Mouse (Mus musculus) heart, embryonic 13.5 days (tissue): ENCODE measurements at regions not wholly inside any gene's neighbourhood (a gene's known extent, or its start where the extent isn't known, plus 50 kb on each side); places are given as distances from the start of the nearest gene placed in this dataset.

ENCODE experiments used
- ATAC-seq: fragments of 200-750 bp; cut with Nextera tagmentation; 2 replicates; pipeline ENCODE4 v1.8.0; 2017; ENCODE audit warnings: moderate TSS enrichment; ENCODE audit not compliant: insufficient number of reproducible peaks, low FRiP score, low TSS enrichment; ENCODE audit errors: extremely low read depth
- H3K27ac ChIP-seq: fragments of 300-500 bp; sonication (generic); replicated peaks from 2 replicates; pipeline ENCODE4 v1.5.1; 2015; ENCODE audit warnings: moderate library complexity, mild to moderate bottlenecking, inconsistent platforms
- H3K27me3 ChIP-seq: fragments of 300-500 bp; sonication (generic); replicated peaks from 2 replicates; pipeline ENCODE4 v1.6.1; 2015; ENCODE audit warnings: mild to moderate bottlenecking, inconsistent platforms
- H3K36me3 ChIP-seq: fragments of 300-500 bp; sonication (generic); 2 replicates; pipeline ENCODE4 v1.6.1; 2015; ENCODE audit warnings: mild to moderate bottlenecking, inconsistent platforms
- H3K4me1 ChIP-seq: fragments of 300-500 bp; sonication (generic); 2 replicates; pipeline ENCODE4 v1.6.1; 2015; ENCODE audit warnings: inconsistent platforms
- H3K4me2 ChIP-seq: fragments of 300-500 bp; sonication (generic); 2 replicates; pipeline ENCODE4 v1.6.1; 2015; ENCODE audit warnings: inconsistent platforms, mild to moderate bottlenecking, moderate library complexity
- H3K4me3 ChIP-seq: fragments of 300-500 bp; sonication (generic); 2 replicates; pipeline ENCODE4 v1.5.1; 2015; ENCODE audit warnings: moderate library complexity, mild to moderate bottlenecking, inconsistent platforms
- H3K9ac ChIP-seq: fragments of 300-500 bp; sonication (generic); 2 replicates; pipeline ENCODE4 v1.6.1; 2015; ENCODE audit warnings: inconsistent platforms, mild to moderate bottlenecking, moderate library complexity
- H3K9me3 ChIP-seq: fragments of 300-500 bp; sonication (generic); 2 replicates; pipeline ENCODE4 v1.6.1; 2016; ENCODE audit warnings: inconsistent platforms
- WGBS: fragments of 180-500 bp; shearing (Covaris S2); methylation state at CpG from one replicate; pipeline ENCODE4 v1.1.7; 2015; ENCODE audit warnings: mixed read lengths; 5-methylcytosine and 5-hydroxymethylcytosine counted together

DNA sequence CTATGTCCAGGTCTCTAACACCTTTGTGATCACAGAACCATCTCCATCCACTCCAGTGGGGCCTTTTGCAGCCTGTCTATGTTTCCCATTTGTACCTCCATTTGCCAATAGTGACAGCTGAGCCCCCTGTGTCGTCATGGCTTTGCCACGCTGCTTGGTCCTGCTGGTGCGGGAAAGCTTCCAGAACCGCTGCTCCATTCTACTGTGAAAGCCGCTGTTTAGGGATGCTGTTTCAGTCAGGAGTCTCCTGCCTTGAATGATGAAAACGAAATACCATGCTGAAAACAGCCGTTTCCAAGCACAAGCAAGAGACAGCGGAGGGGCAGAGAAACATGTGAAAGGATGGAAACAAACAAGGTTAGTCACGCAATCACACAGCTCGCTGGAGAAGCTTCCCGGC is 410.4 kb downstream of the Glrx3 start:
- no peak overlapping the region for H3K9ac ChIP-seq
- no peak overlapping the region for H3K4me3 ChIP-seq
- 0 out of 2 replicates have a peak, but pooled peaks cover 3% of the 10 kb centered on the region for H3K27me3 ChIP-seq
- H3K4me1 ChIP-seq: no peaks in the 10 kb centered on the region
- H3K4me2 ChIP-seq: no peak overlapping the region
- ATAC-seq: no peak
- no peaks in the 10 kb centered on the region for H3K9me3 ChIP-seq
- H3K27ac ChIP-seq: no peak overlapping the region
- no peaks in the 10 kb centered on the region for H3K36me3 ChIP-seq
- WGBS: 79% methylated on average over 11 of the region's 11 CpGs

DNA sequence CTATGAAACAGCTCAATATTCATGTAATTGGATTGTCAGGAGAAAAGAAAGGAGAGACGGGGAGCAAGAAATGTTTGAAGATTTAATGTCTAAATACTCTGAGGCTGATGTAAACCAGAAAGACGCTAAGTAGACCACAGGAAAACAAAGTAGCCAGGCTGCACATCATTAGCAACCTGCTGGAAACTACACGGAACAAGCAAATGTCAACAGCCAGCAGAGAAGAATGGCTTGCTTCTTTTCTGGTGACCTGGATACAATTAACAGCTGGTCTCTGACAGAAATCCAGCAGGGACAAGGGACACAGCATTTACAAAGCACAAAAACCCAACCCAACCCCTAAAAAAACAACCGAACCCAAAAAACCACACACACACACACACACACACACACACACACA is 413.6 kb downstream of the Glrx3 start:
- Histone ChIP-seq H3K4me3 (no peak overlapping the region), H3K4me1 (no peaks in the 10 kb centered on the region), H3K27ac (no peak overlapping the region), H3K9me3 (no peaks in the 10 kb centered on the region), H3K27me3 (0 out of 2 replicates have a peak, but pooled peaks cover 3% of the 10 kb centered on the region), H3K4me2 (no peak overlapping the region), H3K9ac (no peak overlapping the region), H3K36me3 (no peaks in the 10 kb centered on the region)
- no peak for ATAC-seq
- WGBS: 50% methylated on average over 4 of the region's 4 CpGs

DNA sequence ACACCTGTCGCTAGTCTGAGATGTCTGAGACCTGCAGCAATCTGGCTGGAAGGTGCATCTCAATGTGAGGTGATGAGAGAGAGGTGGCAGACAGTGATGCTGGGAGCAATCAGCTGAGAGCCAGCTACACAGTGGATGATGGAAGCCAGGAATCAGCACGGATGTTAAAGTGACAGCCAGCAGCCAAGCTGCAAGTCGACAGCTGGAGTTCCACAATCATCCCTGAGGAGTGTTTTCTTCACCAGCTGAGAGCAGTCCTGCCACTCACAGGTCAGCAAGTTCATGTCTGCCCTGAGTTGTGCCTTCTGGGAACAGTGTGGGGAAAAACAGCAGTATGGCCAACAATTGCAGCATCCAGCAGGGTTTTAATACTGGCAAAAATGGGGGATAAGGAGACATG is 422.3 kb downstream of the Glrx3 start:
- no peak for ATAC-seq
- H3K4me2 ChIP-seq: no peak overlapping the region
- H3K4me3 ChIP-seq: no peak overlapping the region
- WGBS: 19% methylated on average over 3 of the region's 3 CpGs
- H3K36me3 ChIP-seq: no peaks in the 10 kb centered on the region
- peaks cover 20% of the 10 kb centered on the region for H3K27me3 ChIP-seq
- H3K9me3 ChIP-seq: no peaks in the 10 kb centered on the region
- H3K9ac ChIP-seq: no peak overlapping the region
- no peaks in the 10 kb centered on the region; the same call in 1 of the 2 replicates for H3K4me1 ChIP-seq
- H3K27ac ChIP-seq: no peak overlapping the region

DNA sequence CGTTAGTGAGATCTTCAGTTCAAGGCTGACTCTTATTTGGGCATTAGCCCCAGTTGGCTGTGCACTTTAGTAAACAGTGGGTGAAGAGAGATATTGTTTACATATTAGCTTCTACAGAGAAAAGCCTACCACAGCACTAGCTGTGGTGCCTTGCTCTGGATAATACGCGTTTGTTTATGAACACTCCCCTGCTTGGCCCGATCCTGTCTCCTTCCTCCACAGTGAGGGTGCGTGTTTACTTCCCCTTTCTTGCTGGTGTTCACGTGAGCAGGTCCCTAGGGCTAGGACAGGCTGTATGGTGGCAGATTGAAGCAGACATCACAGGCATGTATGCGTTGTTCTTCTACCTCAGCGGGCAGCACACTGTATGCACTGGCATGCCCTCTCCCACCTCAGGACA is 423.1 kb downstream of the Glrx3 start:
- Histone ChIP-seq H3K9ac (no peak overlapping the region), H3K4me1 (no peaks in the 10 kb centered on the region; the same call in 1 of the 2 replicates), H3K27me3 (peaks cover 20% of the 10 kb centered on the region), H3K27ac (no peak overlapping the region), H3K4me2 (no peak overlapping the region), H3K9me3 (no peaks in the 10 kb centered on the region), H3K4me3 (no peak overlapping the region), H3K36me3 (no peaks in the 10 kb centered on the region)
- ATAC-seq: no peak
- 66% methylated on average over 8 of the region's 8 CpGs for WGBS

DNA sequence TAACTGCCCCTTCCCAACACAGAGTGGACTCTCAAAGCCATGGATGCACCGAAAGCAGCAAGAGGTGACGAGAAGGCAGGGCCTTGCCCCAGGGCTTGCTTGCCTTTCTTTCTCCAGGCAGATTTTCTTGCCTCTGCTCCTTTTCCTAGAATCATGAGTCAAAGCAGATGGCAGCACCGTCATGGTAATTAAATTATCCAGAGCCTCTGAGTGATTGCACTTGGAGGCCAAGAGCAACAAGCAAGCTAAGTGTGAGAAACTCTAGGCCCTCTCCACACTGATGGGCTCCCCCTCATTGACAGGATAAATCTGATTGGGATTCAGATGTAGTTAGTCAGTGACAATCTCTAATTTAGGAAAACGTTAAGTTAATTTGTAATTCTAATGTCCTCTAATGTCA is 427.5 kb downstream of the Glrx3 start:
- Histone ChIP-seq H3K4me3 (no peak overlapping the region), H3K9ac (no peak overlapping the region), H3K4me1 (no peaks in the 10 kb centered on the region), H3K4me2 (no peak overlapping the region), H3K27ac (no peak overlapping the region), H3K27me3 (peaks cover 11% of the 10 kb centered on the region; the same call in 1 of the 2 replicates), H3K36me3 (no peaks in the 10 kb centered on the region), H3K9me3 (no peaks in the 10 kb centered on the region)
- WGBS: 61% methylated on average over 4 of the region's 4 CpGs
- ATAC-seq: no peak

DNA sequence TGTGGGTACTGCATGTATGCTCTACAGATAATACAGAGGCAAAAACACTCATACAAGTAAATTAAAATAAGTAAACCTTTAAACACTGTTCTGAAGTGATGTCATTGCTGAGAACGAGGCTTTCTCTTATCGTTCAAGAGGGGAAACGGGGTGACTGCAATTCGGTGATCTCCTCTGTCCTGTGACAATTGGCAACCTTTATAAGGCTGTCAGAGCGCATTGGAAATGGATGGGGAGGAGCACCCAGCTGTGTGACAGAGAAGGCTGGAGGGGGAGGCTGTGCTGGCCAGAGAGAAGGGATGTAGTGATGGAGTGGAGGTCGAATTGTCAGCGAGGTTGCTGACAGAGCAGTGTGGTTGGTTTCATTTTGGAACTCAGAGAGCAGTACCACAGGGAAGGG is 428.0 kb downstream of the Glrx3 start:
- Histone ChIP-seq H3K9ac (no peak overlapping the region), H3K4me1 (no peaks in the 10 kb centered on the region), H3K4me2 (no peak overlapping the region), H3K27me3 (peaks cover 11% of the 10 kb centered on the region; the same call in 1 of the 2 replicates), H3K9me3 (no peaks in the 10 kb centered on the region), H3K27ac (no peak overlapping the region), H3K4me3 (no peak overlapping the region), H3K36me3 (no peaks in the 10 kb centered on the region)
- ATAC-seq: no peak
- 54% methylated on average over 7 of the region's 7 CpGs for WGBS

DNA sequence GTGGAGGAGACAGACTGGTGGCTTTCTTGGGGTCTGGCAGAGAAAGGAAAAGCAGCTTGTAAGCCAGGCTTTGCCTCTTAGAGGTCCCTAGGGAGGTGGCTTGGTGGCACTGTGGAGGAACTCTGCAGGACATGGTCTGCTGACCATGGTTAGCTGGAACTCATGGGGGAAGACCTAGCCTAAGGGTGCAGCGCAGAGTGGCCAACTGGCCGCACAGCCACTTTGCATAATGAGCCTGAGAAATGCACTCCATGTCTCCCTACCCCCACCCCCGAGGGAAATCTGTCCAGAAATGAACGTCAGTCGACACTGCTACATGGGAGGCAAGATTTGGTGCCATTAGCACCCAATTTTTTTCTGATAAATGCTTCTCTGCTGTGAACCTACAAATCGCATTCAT is 429.5 kb downstream of the Glrx3 start:
- H3K4me3 ChIP-seq: no peak overlapping the region
- H3K4me1 ChIP-seq: no peaks in the 10 kb centered on the region
- no peaks in the 10 kb centered on the region for H3K9me3 ChIP-seq
- no peak overlapping the region for H3K4me2 ChIP-seq
- peaks cover 7% of the 10 kb centered on the region; the same call in 1 of the 2 replicates for H3K27me3 ChIP-seq
- WGBS: 73% methylated on average over 6 of the region's 6 CpGs
- H3K9ac ChIP-seq: no peak overlapping the region
- ATAC-seq: no peak
- no peak overlapping the region for H3K27ac ChIP-seq
- H3K36me3 ChIP-seq: no peaks in the 10 kb centered on the region

DNA sequence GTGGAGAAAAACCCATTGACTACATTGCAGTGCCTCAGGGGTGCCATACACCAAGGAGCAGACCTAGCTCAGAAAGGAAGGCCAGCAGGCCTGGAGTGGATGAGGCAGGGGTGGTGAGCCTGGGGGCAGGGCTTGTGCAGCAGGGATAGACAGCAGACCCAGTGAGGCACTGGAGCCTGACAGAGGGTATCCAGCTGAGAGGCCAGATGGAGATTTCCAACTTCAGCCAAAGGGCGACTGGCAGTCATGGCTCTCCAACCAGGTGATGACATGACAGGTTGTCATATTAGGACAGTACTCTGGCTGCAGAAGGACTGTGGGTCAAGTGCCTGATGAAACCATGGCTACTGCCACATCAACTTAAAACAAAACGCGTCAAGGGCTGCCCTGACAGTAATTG is 431.1 kb downstream of the Glrx3 start:
- Histone ChIP-seq H3K4me1 (no peaks in the 10 kb centered on the region), H3K36me3 (no peaks in the 10 kb centered on the region), H3K9me3 (no peaks in the 10 kb centered on the region), H3K4me3 (no peak overlapping the region), H3K4me2 (no peak overlapping the region), H3K27ac (no peak overlapping the region), H3K9ac (no peak overlapping the region), H3K27me3 (no peaks in the 10 kb centered on the region)
- ATAC-seq: no peak
- WGBS: 61% methylated on average over 3 of the region's 3 CpGs

DNA sequence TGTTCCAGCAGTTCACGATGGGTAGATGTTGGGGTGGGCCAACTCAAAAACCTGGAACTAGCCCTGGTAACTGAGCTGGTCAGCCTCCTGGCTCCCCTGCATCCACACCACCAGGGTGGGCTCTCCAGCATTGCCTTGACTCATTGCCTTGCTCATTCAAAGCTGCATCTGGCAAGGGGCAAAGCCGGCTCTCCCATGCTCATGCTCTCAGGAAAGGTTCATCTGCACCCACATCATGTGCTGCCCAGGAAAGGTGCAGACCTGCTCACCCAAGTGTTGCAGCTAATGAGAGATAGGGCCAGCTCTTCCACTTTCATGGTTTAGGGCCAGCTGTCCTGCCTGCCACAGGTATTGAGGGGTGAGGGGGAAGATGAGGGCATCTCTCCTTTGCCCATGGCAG is 437.9 kb downstream of the Glrx3 start:
- WGBS: 71% methylated on average over 2 of the region's 2 CpGs
- Histone ChIP-seq H3K36me3 (no peaks in the 10 kb centered on the region), H3K9me3 (peaks cover 5% of the 10 kb centered on the region; the same call in 1 of the 2 replicates), H3K4me2 (no peak overlapping the region), H3K4me3 (no peak overlapping the region), H3K27ac (no peak overlapping the region), H3K4me1 (no peaks in the 10 kb centered on the region), H3K9ac (no peak overlapping the region), H3K27me3 (no peaks in the 10 kb centered on the region)
- ATAC-seq: no peak

DNA sequence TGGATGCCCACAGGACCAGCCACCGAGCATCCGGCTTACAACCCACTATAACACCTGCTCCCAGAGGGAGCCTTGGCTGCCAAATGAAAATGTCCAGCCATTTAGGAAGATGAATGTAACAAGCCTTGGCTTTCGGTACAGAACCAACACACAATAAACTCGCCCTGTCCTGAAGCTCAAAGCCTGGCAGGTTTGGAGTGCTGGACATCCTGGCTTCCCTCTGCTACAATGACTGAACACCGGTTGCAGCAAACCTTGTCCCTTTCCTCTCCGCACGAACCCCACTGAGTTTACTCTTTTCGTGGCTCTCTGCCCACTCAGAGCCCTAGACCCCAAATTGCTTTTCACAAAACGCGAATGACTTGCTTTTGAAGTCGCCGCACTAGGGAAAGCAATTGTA is 441.9 kb downstream of the Glrx3 start:
- H3K27ac ChIP-seq: no peak overlapping the region
- H3K36me3 ChIP-seq: no peaks in the 10 kb centered on the region
- H3K9me3 ChIP-seq: peaks cover 3% of the 10 kb centered on the region; the same call in 1 of the 2 replicates
- no peak overlapping the region for H3K4me3 ChIP-seq
- no peak overlapping the region for H3K4me2 ChIP-seq
- H3K27me3 ChIP-seq: no peaks in the 10 kb centered on the region
- no peaks in the 10 kb centered on the region for H3K4me1 ChIP-seq
- H3K9ac ChIP-seq: no peak overlapping the region
- 81% methylated on average over 12 of the region's 12 CpGs for WGBS
- ATAC-seq: no peak

DNA sequence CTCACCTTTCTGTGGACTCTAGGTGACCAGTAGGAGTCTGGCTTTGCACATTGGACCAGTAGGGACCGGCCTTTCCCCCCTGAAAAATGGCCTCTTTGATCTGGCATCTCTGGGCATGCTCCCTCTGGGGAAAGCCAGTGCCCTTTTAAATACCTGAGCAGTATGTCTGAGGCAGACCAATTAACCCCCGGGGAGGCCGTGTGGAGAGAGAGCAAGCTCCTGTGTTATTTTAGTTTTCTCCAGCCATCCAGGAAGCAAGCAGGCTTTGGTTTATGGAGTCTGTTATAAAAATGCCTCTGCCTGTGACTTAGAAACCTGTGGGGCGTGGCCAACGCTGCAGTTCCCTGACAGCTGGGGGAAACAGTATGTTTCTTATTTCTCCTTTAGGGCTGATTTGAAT is 445.5 kb downstream of the Glrx3 start:
- no peak for ATAC-seq
- no peak overlapping the region for H3K27ac ChIP-seq
- no peaks in the 10 kb centered on the region for H3K9me3 ChIP-seq
- H3K4me3 ChIP-seq: no peak overlapping the region
- no peak overlapping the region for H3K4me2 ChIP-seq
- H3K9ac ChIP-seq: no peak overlapping the region
- H3K36me3 ChIP-seq: no peaks in the 10 kb centered on the region
- 51% methylated on average over 5 of the region's 5 CpGs for WGBS
- H3K4me1 ChIP-seq: no peaks in the 10 kb centered on the region
- no peaks in the 10 kb centered on the region for H3K27me3 ChIP-seq

DNA sequence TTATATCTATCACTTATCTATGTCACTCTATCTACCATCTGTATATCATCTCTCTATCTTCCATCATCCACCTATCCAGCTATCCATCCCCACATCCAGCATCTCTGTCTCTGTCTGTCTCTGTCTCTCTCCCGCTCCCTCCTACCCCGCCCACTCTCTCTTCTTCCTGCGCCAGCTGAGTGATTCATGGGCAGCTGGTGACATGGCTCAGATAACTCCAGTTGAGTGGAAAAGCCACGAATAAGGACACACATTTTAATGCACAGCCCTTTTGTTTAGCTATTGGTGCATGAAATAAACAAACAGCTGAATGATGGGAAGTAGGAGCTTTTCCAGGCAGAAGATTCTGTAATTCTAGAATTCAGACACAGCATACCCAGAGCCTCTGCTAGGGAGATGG is 446.3 kb downstream of the Glrx3 start:
- Histone ChIP-seq H3K4me3 (no peak overlapping the region), H3K9me3 (no peaks in the 10 kb centered on the region), H3K27ac (no peak overlapping the region), H3K4me2 (no peak overlapping the region), H3K36me3 (no peaks in the 10 kb centered on the region), H3K4me1 (no peaks in the 10 kb centered on the region), H3K9ac (no peak overlapping the region), H3K27me3 (no peaks in the 10 kb centered on the region)
- WGBS: 60% methylated on average over 4 of the region's 4 CpGs
- no peak for ATAC-seq
